Mouse (Mus musculus): ENCODE results near the gene Ankrd33. TPM values are rescaled to one million over a fixed set of nuclear protein-coding genes. Genes with fewer than 3 reads are reported as not detected.

Ankrd33 gene
- total RNA-seq, 2 experiments from 2014 or later = not detected

DNA sequence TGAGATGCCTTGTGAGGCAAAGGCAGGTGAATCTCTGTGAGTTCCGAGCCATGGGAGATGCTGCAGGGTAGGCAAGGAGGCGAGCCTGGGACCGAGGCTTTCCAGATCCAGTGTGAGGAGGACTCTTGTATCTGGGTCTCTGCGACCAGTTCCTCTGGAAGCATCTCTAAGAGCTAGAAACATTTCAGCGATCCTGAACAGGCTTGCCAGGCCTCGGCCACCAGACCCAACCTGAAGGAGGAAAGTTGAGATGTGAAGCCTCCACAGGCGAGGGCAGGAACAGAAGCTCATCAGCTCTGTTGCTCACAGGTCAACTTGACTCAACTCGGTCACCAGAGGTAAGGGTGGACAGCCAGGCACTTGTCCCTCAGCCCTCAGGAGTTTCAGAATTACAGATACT is 24.0 kb upstream of the Ankrd33 start:
- Histone ChIP-seq H3K27ac (no peak overlapping the region), H3K4me3 (no peak overlapping the region)
- no peak for DNase-seq (ENCODE audit: extremely low spot score in 1 of 2, low spot score in 2 of 2)
- TF ChIP-seq CTCF (IDR thresholded peaks at IDR 0.05) = no peak
- intact Hi-C loops (cut with DNase I) = no loop called here

DNA sequence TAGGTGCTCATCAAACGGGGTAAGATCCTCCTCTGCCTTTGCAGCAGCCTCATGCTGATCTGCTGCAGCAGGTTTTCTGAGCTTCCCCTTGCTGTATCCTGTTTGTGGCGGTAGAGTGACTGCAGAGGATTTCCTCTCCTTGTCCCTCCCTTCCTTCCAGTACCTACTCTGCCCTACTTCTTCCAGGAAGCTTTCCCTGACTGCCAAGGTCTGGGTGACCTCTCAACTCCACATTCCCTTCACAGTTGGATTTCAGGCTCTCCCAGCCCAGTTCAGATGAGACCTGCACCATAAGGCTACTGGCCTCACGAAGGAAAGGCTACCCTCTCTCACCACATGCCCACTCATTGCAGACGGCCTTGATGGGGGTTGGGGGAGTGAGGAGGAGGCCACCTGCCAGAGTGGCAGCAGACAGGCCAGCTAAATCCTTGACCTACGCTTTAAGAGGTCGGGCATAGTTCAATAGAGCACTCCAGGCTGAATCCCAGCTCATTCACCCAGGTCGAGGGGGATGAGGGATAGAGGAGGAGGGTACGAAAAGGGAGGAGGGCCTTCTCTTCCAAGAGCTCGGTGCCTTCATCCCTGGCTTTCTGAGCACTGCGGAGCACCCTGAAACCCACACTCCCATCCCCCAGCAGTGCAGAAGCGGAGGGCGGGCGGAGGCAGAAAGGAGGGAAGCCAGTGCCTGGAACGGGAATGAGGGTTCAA is 23.3 kb upstream of the Ankrd33 start:
- DNase-seq (ENCODE audit: extremely low spot score in 1 of 2, low spot score in 2 of 2) = no peak
- Histone ChIP-seq H3K4me3 (no peak overlapping the region), H3K27ac (peak overlapping the region; percentile 29)
- no peak for TF ChIP-seq CTCF (IDR thresholded peaks at IDR 0.05)
- intact Hi-C loops (cut with DNase I) = no loop called here

DNA sequence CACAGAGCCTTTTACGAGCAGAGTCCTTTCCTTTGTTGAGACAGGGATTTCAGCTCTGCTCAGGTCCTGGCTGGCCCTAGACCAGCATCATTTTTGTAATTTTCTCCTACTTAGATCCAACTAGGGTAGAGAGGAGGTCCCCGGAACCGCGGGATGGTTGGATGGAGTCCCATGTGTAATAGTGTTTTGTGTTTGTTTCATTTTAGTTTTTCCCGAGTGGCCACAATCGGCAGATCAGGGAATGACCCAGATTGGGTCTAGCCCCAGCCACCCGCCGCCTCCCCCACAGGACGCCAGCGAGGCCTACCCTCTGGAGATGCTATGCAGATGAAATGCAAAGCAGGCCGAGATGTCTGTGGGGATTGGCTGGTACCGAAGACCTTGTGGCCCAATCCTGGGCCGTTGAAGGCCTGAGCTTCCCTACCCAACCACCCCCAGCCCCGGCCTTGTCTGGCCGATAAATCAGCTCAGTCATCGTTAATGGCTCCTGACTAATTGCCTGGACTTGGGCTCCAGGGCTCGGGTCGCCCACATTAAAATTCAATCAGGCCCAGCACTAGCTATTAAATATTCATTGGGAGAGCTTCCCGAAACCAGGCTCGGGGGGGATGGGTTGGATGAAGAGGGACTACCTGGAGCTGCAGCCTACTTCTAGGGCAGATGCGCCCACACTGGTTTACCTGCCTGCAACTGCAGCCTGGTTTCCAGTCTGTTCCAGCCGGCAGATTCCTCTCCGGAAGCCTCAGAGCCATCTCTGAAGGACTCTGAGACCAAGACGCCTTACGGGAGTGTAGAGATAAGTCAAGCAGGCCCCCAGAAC is 22.5 kb upstream of the Ankrd33 start:
- H3K4me3 ChIP-seq = no peak overlapping the region

DNA sequence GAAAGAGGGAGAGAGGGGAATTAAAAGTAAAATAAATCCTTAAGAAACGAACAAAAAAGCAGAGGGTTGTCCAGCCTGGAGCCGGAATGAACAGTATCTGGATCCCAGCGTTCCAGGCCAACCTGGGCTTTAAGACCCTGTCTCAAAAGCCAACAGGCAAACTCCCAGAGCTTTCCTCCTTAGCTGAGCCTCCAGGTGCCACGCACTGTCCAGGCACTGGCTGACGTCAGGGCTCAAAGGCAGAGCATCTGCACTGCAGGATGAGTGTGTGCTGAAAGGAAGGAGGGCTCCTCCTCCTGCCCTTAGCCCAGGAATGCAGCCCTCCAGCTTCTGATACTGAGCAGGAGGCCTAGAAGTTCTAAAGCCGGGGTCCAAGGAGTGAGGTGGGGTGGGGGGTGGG is 21.6 kb upstream of the Ankrd33 start:
- H3K27ac ChIP-seq = no peak overlapping the region
- no peak for DNase-seq (ENCODE audit: extremely low spot score in 1 of 2, low spot score in 2 of 2)
- no peak for TF ChIP-seq CTCF (IDR thresholded peaks at IDR 0.05)
- no peak overlapping the region for H3K4me3 ChIP-seq
- intact Hi-C loops (cut with DNase I) = no loop called here

More for the DNA sequence above, 22.5 kb upstream of the Ankrd33 start:
- TF ChIP-seq CTCF (IDR thresholded peaks at IDR 0.05) = no peak
- DNase-seq (ENCODE audit: extremely low spot score in 1 of 2, low spot score in 2 of 2) = peak; percentile 26 to 27
- H3K27ac ChIP-seq = peak overlapping the region; percentile 29
- intact Hi-C loops (cut with DNase I) = no loop called here

DNA sequence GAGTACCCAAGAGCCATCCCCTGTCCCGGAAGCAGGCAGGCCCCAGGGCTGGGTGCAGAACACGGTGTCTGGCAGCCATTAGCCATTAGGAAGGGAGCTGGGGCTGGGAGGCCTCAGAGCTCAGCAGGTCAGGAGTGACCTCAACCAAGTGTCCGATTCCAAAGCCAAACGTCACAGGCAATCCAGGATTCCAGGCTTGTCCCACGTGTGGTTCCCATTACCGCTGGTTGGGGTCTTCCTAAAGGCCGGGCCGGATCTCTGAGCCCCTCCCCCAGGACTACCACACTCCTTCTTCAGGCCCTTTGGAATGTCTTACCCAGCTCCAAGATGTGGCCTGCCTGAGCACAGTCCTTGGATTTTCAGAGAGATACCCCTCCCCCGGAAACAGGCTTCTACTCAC is 20.6 kb upstream of the Ankrd33 start:
- TF ChIP-seq CTCF (IDR thresholded peaks at IDR 0.05) = no peak
- no peak for DNase-seq (ENCODE audit: extremely low spot score in 1 of 2, low spot score in 2 of 2)
- no peak overlapping the region for H3K4me3 ChIP-seq
- intact Hi-C loops (cut with DNase I) = no loop called here
- H3K27ac ChIP-seq = no peak overlapping the region

DNA sequence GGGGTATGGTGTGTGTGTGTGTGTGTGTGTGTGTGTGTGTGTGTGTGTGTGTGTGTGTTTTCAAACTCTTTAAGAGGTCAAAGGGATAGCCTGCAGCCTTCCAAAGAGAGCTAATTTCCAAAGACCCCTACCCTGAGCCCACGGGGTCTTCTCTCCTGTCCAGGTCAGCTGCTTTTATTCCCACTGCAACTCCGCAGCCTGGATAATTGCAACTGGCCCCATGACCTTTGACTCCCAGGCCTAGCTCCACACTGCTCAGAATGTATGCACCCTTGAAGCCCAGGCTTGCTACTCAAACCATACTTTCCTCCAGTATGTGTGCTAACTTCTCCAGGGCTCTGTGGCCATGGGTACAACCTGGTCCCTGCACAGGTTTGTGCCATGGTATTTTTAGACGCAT is 20.2 kb upstream of the Ankrd33 start:
- DNase-seq (ENCODE audit: extremely low spot score in 1 of 2, low spot score in 2 of 2) = no peak
- H3K27ac ChIP-seq = no peak overlapping the region
- H3K4me3 ChIP-seq = no peak overlapping the region
- no peak for TF ChIP-seq CTCF (IDR thresholded peaks at IDR 0.05)
- intact Hi-C loops (cut with DNase I) = no loop called here

DNA sequence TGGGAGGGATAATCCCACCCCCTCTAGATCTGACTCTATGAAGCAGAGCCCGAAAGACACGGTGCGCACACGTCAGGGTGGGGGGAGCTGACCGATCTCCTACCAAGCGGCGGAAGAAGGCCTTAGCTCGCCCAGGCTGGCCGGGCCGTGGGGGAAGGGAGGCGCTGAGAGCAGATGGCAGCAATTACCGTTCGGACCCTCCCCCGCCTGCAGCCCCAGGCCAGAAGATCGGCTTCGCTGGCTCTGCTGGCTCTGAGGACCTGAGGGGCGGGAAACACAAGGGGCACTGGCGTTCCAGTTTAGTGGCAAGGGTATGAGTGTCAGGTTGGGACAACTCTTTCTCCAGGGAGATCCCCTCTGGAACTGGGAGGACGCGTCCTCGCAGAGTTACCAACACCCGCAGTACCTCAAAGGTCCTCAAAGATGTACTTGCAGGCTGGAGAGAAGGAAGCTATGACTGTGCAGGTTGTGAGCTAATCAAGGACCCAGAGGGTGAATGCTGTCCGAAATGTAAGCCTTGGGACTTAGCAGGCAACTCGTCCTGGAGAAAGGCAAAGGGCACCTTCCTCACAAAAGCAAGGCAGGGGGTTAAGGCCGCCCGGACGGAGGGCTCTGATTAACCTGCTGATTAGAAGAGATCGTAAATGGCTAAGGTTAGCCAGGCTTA is 17.4 kb upstream of the Ankrd33 start:
- intact Hi-C loops (cut with DNase I) = no loop called here
- Histone ChIP-seq H3K27ac (no peak overlapping the region), H3K4me3 (no peak overlapping the region)
- TF ChIP-seq CTCF (IDR thresholded peaks at IDR 0.05) = no peak
- DNase-seq (ENCODE audit: extremely low spot score in 1 of 2, low spot score in 2 of 2) = no peak

DNA sequence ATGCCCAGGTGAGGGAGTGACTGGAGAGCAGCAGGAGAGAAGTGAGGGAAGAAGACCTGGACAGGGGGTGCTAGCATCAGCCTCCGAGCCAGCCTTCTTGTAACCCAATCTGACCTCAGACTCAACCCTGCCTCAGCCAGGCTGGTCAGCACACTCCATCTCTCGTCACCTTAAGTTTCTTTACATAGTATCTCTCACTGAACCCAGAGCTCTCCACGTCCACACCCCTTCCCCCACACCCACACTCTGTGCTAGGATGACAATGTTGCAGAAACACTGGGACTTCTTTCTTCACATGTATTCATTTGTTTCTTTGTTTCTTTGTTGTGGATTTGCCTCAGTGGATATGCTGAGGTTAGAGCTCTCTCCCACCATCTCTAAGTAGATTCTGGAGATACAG is 14.6 kb upstream of the Ankrd33 start:
- no peak overlapping the region for H3K4me3 ChIP-seq
- intact Hi-C loops (cut with DNase I) = no loop called here
- no peak overlapping the region for H3K27ac ChIP-seq
- DNase-seq (ENCODE audit: extremely low spot score in 1 of 2, low spot score in 2 of 2) = no peak
- no peak for TF ChIP-seq CTCF (IDR thresholded peaks at IDR 0.05)

DNA sequence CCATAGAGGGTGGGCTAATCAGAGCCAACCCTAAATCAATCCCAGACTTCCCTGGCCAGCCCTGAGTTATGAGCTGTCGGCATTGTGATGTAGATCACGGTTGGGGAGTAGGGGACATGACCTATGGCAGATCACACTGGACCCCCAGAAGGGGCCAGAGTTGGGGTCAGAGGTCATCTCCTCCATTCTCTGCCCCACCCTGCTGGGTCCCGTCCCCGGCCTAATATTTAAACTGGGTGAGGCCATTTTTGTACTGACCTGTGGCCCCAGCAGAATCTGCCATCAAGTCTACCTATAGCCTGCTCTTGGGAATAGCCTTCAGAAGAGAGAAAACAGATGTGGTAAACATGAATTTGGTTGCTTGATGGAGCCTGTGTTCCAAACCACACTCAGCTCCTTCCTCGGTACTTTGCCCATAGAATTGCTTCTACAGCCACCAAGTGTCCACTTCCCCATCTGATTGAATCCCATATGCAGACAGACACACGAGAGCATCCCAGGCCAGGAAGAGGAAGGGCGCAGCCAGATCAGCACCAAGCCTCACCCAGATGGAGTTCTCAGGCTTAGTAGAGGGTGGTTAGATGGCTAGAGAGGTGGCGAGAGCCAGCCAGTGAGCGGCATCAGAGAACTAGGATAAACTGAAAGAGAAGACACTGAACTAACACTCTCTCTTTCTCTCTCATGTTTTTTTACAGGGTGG is 11.8 kb upstream of the Ankrd33 start:
- Histone ChIP-seq H3K4me3 (no peak overlapping the region), H3K27ac (no peak overlapping the region)
- DNase-seq (ENCODE audit: extremely low spot score in 1 of 2, low spot score in 2 of 2) = no peak
- intact Hi-C loops (cut with DNase I) = no loop called here
- no peak for TF ChIP-seq CTCF (IDR thresholded peaks at IDR 0.05)

DNA sequence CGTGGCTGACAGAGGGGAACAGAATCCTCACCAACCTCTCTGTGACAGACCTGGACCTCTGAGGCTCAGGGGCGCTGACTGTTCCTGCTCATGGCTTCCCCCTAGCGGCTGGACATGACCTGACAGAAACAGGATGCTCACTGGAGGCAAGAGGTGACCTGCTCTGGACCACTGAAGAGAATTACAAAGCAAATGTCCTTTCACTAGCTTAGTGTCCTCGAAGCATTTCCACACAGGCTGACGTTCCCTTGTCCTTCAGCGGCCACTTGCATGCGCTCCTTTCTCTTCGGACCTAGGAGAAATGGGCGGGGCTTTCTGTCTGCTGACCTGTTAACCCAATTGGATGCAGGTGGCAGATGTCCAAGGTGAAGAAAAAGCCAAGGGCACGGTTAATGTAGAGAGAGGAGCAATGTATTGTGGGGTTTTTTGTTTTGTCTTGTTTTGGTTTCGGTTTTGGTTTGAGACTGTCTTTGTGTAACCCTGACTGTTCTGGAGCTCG is 10.0 kb upstream of the Ankrd33 start:
- intact Hi-C loops (cut with DNase I) = no loop called here
- TF ChIP-seq CTCF (IDR thresholded peaks at IDR 0.05) = peak; percentile 87
- Histone ChIP-seq H3K4me3 (peak overlapping the region; percentile 37), H3K27ac (no peak overlapping the region)
- peak; percentile 60 to 71 for DNase-seq (ENCODE audit: extremely low spot score in 1 of 2, low spot score in 2 of 2)

DNA sequence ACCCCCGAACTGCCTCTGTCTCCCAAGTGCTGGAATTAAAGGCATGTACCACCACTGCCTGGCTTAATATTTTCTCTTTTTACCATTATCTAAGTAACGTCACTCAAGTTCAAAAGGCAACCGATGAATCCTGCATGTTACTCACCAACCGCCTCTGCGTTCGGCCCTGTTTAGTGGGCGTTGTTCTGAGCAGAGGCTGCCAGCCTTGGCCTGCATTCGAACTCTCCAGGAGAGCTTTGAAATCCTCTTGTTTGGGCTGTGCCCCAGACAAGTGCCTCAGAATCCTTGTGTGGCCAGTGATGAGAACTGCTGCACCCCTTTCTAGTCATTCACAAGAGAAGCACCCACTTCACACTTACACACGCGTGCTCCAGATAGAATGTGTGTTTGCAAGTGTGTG is 9.5 kb upstream of the Ankrd33 start:
- DNase-seq (ENCODE audit: extremely low spot score in 1 of 2, low spot score in 2 of 2) = no peak
- peak overlapping the region; percentile 37 for H3K4me3 ChIP-seq
- TF ChIP-seq CTCF (IDR thresholded peaks at IDR 0.05) = no peak
- H3K27ac ChIP-seq = no peak overlapping the region
- intact Hi-C loops (cut with DNase I) = no loop called here
